Mouse (Mus musculus) heart, adult 2 months (tissue): ENCODE data around the gene Gnb4. TPM values are rescaled to one million over a fixed set of nuclear protein-coding genes. Genes with fewer than 3 reads are reported as not detected.
A peak's percentile ranks its signal among the peaks of the same experiment; 100 is the strongest.

Experiments used
- DNase-seq, 2 experiments: peaks; one replicate each; pipeline ENCODE4 v3.0.0; 2021
- H3K27ac ChIP-seq: fragments of 200-600 bp; 2 replicates; pipeline ENCODE4 v1.8.1; 2022
- H3K27me3 ChIP-seq: fragments of 200-500 bp; 2 replicates; pipeline ENCODE4 v1.6.1; 2012; ENCODE audit warnings: mild to moderate bottlenecking, low read length, inconsistent platforms, mixed read lengths; ENCODE audit not compliant: control insufficient read depth, insufficient read depth
- H3K36me3 ChIP-seq: fragments of 200-500 bp; 2 replicates; pipeline ENCODE4 v1.6.1; 2012; ENCODE audit warnings: low read length, inconsistent platforms; ENCODE audit not compliant: control insufficient read depth, insufficient read depth
- H3K4me1 ChIP-seq: fragments of 200-500 bp; 2 replicates; pipeline ENCODE4 v1.6.1; 2011; ENCODE audit warnings: low read length; ENCODE audit not compliant: control insufficient read depth, insufficient read depth
- H3K4me3 ChIP-seq: fragments of 200-600 bp; 2 replicates; pipeline ENCODE4 v1.8.1; 2022
- H3K79me2 ChIP-seq: fragments of 200-500 bp; replicated peaks from 2 replicates; pipeline ENCODE4 v1.6.1; 2012; ENCODE audit warnings: mild to moderate bottlenecking, inconsistent platforms, low read length, moderate library complexity, mixed read lengths; ENCODE audit not compliant: control insufficient read depth, insufficient read depth
- H3K9ac ChIP-seq: fragments of 200-500 bp; 2 replicates; pipeline ENCODE4 v1.6.1; 2012; ENCODE audit warnings: low read depth, mild to moderate bottlenecking, control low read depth, inconsistent platforms, low read length, mixed read lengths
- CTCF ChIP-seq: fragments of 200-600 bp; IDR thresholded peaks from 2 replicates; pipeline ENCODE4 v1.8.1; 2022; ENCODE audit warnings: antibody characterized with exemption, mild to moderate bottlenecking, moderate library complexity
- EP300 ChIP-seq: fragments of 200-500 bp; IDR thresholded peaks from 2 replicates; pipeline ENCODE4 v1.6.1; 2011; ENCODE audit warnings: low read depth, low read length, control low read depth; ENCODE audit not compliant: insufficient read depth
- POLR2A ChIP-seq: fragments of 200-500 bp; IDR thresholded peaks from 2 replicates; pipeline ENCODE4 v1.6.1; 2011; ENCODE audit warnings: mild to moderate bottlenecking, low read depth, low read length, control low read depth; ENCODE audit not compliant: insufficient read depth
- WGBS: fragments of 180-500 bp; shearing (Covaris S2); methylation state at CpG from one replicate; pipeline ENCODE4 v1.1.7; 2018; 5-methylcytosine and 5-hydroxymethylcytosine counted together
- intact Hi-C: fragments of 180-260 bp; cut with DNase I; formaldehyde crosslinking; loops from one replicate; pipeline ENCODE4 v1.15.1; 2025
- polyA plus RNA-seq: library from polyadenylated mRNA; depleted of rRNA; stranded (reverse); fragments of >200 nt; gene quantifications from 2 replicates; pipeline ENCODE4 v1.2.3, GENCODE M21; 2012
- total RNA-seq, 2 experiments: library from RNA; stranded (reverse); gene quantifications; 2 replicates each; pipeline ENCODE4 v1.2.3; 2021

Gnb4 gene
- total and polyA plus RNA-seq, 3 experiments = 12.4 to 18.5 (median 15.5) TPM

DNA sequence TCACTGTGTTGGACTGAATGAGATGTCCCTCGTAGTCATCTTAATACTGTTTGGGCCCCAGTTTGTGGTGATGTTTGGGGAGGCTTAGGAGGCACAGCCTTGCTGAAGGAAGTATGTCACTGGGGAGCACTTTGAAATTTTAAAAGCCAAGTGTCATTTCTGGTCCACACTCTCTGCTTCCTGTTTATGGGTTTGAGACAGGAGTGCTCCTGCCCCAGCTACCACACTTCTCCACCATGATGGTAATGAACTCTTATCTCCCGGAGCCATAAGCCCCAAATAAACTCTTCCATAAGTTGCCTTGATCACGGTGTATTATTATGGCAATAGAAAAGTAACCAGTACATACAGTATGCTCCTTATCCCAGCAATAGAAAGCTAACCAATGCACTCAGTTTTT is 5.7 kb upstream of the Gnb4 start:
- Histone ChIP-seq H3K4me3 (no peak overlapping the region), H3K4me1 (no peaks in the 10 kb centered on the region), H3K27me3 (no peaks in the 10 kb centered on the region), H3K79me2 (no peaks in the 10 kb centered on the region), H3K36me3 (no peaks in the 10 kb centered on the region), H3K27ac (no peak overlapping the region), H3K9ac (no peak overlapping the region)
- TF ChIP-seq EP300 = no peak
- no peak for TF ChIP-seq POLR2A
- no peak for TF ChIP-seq CTCF
- intact Hi-C loops = no loop called here
- WGBS = 87% methylated on average over 3 of the region's 3 CpGs
- DNase-seq = no peak

DNA sequence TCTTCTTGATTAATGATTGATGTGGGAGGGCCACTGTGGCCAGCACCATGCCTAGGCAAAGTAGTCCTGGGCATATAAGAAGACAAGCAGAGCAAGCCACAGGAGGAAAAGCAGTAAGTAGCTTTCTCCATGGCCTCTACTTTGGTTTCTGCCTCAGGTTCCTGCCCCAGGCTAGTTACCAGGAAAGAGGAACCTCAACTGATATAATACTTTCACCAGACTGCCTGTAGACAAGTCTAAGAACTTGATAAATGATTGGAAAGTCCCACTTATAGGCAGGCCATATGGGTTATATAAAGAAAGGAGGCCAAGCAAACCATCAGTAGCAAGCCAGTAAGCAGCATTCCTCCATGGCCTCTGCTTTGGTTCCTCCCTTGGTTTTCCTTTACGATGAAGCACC is 5.3 kb upstream of the Gnb4 start:
- DNase-seq = no peak
- no peak overlapping the region for H3K27ac ChIP-seq
- WGBS = 86% methylated on average over 1 of the region's 1 CpGs
- H3K4me1 ChIP-seq = no peaks in the 10 kb centered on the region
- H3K79me2 ChIP-seq = no peaks in the 10 kb centered on the region
- H3K9ac ChIP-seq = no peak overlapping the region
- intact Hi-C loops = no loop called here
- H3K27me3 ChIP-seq = no peaks in the 10 kb centered on the region
- TF ChIP-seq EP300 = no peak
- TF ChIP-seq CTCF = no peak
- no peak for TF ChIP-seq POLR2A
- H3K4me3 ChIP-seq = no peak overlapping the region
- no peaks in the 10 kb centered on the region for H3K36me3 ChIP-seq

DNA sequence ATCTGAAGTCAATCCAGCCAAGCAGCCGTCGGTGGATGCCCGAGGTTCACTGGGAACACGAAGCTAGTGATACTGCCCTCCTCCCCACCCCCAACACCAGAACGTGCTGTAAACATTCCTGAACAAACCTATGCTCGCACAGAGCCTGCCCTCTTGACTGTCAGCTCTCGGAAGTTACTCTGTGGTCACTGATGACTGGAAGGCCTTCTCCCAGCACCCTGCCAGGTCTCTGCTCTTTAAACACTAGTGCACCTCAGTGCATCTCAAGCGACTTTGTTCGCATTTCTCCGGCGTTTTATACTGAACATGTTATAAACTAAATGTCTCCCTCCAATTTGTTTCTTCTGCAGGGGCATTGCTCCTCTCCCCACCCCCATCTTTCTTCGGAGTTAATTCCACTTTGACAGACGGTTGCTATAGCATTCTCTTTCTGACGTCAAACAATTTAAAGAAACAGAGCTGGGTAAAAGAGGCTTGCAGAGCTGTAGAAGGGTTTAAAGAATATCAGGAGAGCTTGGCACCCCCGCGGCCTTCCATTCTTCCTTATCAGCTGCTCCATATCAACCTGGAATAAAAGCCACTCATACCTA is 763 bp upstream of the Gnb4 start:
- Histone ChIP-seq H3K4me3 (peak overlapping the region; percentile 63), H3K27me3 (no peaks in the 10 kb centered on the region), H3K36me3 (no peaks in the 10 kb centered on the region), H3K27ac (peak overlapping the region; percentile 53), H3K4me1 (peaks cover 2% of the 10 kb centered on the region), H3K9ac (no peak overlapping the region), H3K79me2 (no peaks in the 10 kb centered on the region)
- 36% methylated on average over 16 of the region's 16 CpGs for WGBS
- no peak for DNase-seq
- no peak for TF ChIP-seq POLR2A
- no peak for TF ChIP-seq EP300
- TF ChIP-seq CTCF = no peak
- intact Hi-C loops = loop anchor here (5.0 kb wide), 1 partner anchor 50 kb away; no protein-coding TSS in a partner anchor

GRCm38 (mm10) chr3:32616006-32616330 is 417 bp downstream of the Gnb4 start:
- Histone ChIP-seq H3K27ac (peak overlapping the region; percentile 70), H3K27me3 (no peaks in the 10 kb centered on the region), H3K36me3 (no peaks in the 10 kb centered on the region), H3K4me3 (peak overlapping the region; percentile 63), H3K4me1 (peaks cover 3% of the 10 kb centered on the region), H3K9ac (peak overlapping the region; percentile 98), H3K79me2 (no peaks in the 10 kb centered on the region)
- intact Hi-C loops = loop anchor here (5.0 kb wide), 1 partner anchor 51 kb away; no protein-coding TSS in a partner anchor
- WGBS = 3% methylated on average over 8 of the region's 14 CpGs
- TF ChIP-seq POLR2A (no peak), CTCF (no peak), EP300 (no peak)
- DNase-seq = no peak

- no peaks in the 10 kb centered on the region for H3K27me3 ChIP-seq
- H3K27ac ChIP-seq = peak overlapping the region; percentile 47; the same call in 1 of the 2 replicates
- intact Hi-C loops = loop anchor here (5.0 kb wide), 1 partner anchor 52 kb away; no protein-coding TSS in a partner anchor
- peak overlapping the region; percentile 63 for H3K4me3 ChIP-seq
- TF ChIP-seq CTCF (no peak), POLR2A (no peak), EP300 (no peak)
- H3K36me3 ChIP-seq = no peaks in the 10 kb centered on the region
- H3K9ac ChIP-seq = peak overlapping the region; percentile 98; the same call in 1 of the 2 replicates
- WGBS = 27% methylated on average over 5 of the region's 5 CpGs
- no peaks in the 10 kb centered on the region for H3K79me2 ChIP-seq
- no peak for DNase-seq
- peaks cover 4% of the 10 kb centered on the region for H3K4me1 ChIP-seq
Observed at GRCm38 (mm10) chr3:32615376-32615775, 1.0 kb downstream of the Gnb4 start.

DNA sequence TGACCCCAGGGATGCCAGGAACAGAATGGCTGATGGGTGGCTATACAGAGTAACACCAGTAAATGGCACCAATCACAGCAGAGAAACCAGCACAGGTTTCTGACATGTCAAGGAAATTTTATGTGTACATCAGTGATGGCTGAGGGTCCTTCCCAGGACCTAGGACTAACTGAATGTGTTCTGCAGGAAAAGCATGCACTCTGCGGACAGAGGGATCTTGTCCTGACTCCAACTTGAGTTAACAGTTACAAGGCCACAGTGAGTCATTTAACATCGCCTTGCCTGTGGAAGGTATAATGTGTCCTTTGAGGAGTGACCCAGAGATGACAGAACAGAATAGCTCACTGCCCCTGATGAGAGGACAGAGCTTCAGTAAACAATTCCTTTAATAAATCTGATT is 1.6 kb downstream of the Gnb4 start:
- no peak overlapping the region for H3K27ac ChIP-seq
- no peaks in the 10 kb centered on the region for H3K36me3 ChIP-seq
- DNase-seq = no peak
- H3K27me3 ChIP-seq = no peaks in the 10 kb centered on the region
- H3K9ac ChIP-seq = no peak overlapping the region
- WGBS = 60% methylated on average over 2 of the region's 2 CpGs
- H3K4me1 ChIP-seq = peaks cover 4% of the 10 kb centered on the region
- no peak overlapping the region; the same call in 1 of the 2 replicates for H3K4me3 ChIP-seq
- TF ChIP-seq CTCF (no peak), EP300 (no peak), POLR2A (no peak)
- H3K79me2 ChIP-seq = no peaks in the 10 kb centered on the region
- intact Hi-C loops = loop anchor here (5.0 kb wide), 1 partner anchor 53 kb away; no protein-coding TSS in a partner anchor
